Mouse (Mus musculus): Measurements from ENCODE around the gene Hist2h3b. TPM values are rescaled to one million over a fixed set of nuclear protein-coding genes. Genes with fewer than 3 reads are reported as not detected.

Hist2h3b gene
- 151 to 194 TPM (median 183 TPM) in 4 replicates for total RNA-seq (2023; ENCODE audit: inconsistent age)

DNA sequence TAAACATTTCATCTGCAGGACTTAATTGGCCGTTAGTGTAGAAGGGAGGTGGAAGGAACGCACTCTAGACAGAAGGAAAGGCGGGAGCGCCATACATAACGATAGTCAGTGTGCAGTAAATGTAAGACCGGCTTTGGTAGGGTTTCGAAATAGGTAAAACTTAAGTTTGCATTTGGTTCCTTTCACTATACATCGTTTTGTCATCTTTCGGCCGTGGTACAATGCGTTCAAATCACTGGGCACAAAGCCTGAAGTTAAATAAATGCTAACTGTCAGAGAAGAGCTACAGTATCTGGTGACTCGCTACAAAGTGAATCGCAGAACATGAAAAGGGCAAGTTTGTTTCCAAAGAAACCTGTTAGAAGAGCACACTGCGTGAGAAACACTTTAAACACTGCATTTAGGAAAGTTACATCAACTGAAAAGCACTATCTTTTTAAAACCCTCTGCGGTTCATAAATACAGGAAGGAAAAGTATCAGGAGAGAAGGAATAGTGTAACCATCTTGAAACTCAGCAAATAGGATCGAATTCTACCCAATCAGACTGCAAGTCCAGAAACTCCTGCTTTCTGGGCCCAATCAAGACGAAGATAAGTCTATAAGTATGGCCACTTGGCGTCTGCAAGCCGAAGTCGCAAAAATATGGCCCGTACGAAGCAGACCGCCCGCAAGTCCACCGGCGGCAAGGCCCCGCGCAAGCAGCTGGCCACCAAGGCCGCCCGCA, at the start of gene Hist2h3b:
Gene Hist2h3b (plus strand): TSS at position 604 of the 725 bp plus-strand sequence.

GRCm38 (mm10) chr3:96219661-96220130, 48.8 kb upstream of the Hist2h3b start, which contains the start of the genes Bola1 and Hist2h2ab:
Gene Bola1, minus strand, starts transcription at chr3:96219709.
Gene Hist2h2ab, plus strand, starts transcription at chr3:96219865.

GRCm38 (mm10) chr3:96220765-96221639, 47.5 kb upstream of the Hist2h3b start, which contains the start of the genes Hist2h2ac and Hist2h2be:
Gene Hist2h2ac, minus strand, starts transcription at chr3:96220880.
Gene Hist2h2be, plus strand, starts transcription at chr3:96221119.

DNA sequence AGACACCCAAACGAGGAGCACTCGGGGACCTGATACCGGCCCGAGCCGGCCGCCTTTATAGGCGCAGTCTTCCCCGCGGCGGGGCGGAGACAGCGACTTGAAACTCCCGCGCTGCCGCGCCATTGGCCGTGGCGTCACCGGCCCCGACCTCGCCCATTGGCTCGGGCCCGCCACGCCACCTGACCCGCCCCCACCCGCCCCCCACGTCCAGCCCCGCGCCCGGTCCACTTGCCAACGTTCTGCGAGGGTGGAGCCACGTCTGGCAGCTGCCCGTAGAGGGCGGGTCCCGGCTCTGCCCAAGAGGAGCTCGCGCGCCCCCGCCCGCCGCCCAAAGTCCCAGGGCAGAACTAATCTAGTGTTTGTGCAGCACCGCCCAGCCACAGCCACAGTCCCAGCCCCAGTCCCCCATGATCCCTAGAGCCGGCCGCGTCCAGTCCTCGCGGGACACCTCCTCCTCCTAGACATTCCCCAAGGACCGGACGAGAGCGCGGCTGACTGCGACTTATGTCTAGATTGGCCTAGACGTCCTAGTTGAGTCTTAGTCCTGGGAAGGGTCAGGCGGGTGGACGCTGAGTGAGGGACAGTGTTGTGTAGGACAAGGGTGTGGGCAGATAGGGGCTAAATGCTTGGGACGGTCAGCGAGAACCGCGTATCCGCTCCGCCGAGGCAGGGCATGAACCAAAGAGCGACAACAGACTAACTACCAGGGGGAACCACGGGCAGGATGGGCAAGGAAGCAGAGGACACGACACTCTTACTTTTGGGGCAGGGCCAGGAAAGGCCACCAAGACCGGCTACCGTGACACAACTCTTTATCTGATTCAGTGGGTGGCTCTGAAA, 29.3 kb upstream of the Hist2h3b start, which contains the start of gene Hist2h3c2:
Gene Hist2h3c2 (minus strand): TSS at position 174 of the 840 bp plus-strand sequence.

GRCm38 (mm10) chr3:96239949-96240798, 28.3 kb upstream of the Hist2h3b start, which contains the start of gene Hist2h2aa2:
Gene Hist2h2aa2, minus strand, starts transcription at chr3:96240276.

GRCm38 (mm10) chr3:96245003-96245886, 23.2 kb upstream of the Hist2h3b start, which contains the start of gene Hist2h2aa1:
Gene Hist2h2aa1, plus strand, starts transcription at chr3:96245497.

GRCm38 (mm10) chr3:96246427-96246856, 22.0 kb upstream of the Hist2h3b start, which contains the start of gene Hist2h3c1:
Gene Hist2h3c1, plus strand, starts transcription at chr3:96246685.

GRCm38 (mm10) chr3:96262979-96263550, 5.4 kb upstream of the Hist2h3b start, which contains the start of gene Hist2h4:
Gene Hist2h4, minus strand, starts transcription at chr3:96263311.

DNA sequence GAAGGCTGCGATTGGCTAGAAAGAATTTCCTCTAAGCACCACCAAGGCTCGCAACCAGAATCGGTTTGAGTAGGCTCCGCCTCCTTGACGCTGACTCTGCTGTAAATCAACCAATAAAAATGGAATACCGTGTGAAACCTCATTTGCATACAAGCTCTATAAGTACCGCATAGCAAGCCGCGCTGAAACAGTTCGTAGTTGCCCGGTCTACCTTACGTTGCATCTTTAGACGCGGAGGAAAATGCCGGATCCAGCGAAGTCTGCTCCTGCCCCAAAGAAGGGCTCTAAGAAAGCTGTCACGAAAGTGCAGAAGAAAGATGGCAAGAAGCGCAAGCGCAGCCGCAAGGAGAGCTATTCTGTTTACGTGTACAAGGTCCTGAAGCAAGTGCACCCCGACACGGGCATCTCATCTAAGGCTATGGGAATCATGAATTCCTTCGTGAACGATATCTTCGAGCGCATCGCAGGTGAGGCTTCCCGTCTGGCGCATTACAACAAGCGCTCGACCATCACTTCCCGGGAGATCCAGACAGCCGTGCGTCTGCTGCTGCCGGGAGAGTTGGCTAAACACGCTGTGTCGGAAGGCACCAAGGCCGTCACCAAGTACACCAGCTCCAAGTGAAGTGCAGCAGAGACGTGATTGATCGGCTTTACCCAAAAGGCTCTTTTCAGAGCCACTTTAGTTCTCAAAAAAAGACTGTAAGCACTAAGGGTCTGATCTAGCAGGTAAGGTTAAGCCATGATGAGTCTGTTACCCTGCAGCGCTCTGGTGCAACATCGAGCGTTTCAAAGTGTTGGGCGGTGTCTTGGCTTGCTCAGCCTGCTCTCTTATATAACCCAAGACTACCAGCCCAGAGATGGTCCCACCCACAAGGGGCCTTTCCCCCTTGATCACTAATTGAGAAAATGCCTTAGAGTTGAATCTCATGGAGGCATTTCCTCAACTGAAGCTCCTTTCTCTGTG, 1.3 kb downstream of the Hist2h3b start, which contains the start of gene Hist2h2bb:
Gene Hist2h2bb (plus strand): TSS at position 242 of the 964 bp plus-strand sequence.

GRCm38 (mm10) chr3:96293787-96294186, 25.3 kb downstream of the Hist2h3b start, which contains the start of gene Fcgr1:
Gene Fcgr1, minus strand, starts transcription at chr3:96293969.

Other genes with a start within 250 kb of the Hist2h3b start
- gene Vps45, start 210.2 kb upstream of the Hist2h3b start, total RNA-seq (2023; ENCODE audit: inconsistent age): 16.8 to 29.1 TPM (median 20.3 TPM) in 4 replicates
- 53.7 to 61.3 TPM (median 54.9 TPM) in 4 replicates for gene Otud7b, start 164.1 kb upstream of the Hist2h3b start, total RNA-seq (2023; ENCODE audit: inconsistent age)
- gene Mtmr11, start 106.7 kb upstream of the Hist2h3b start, total RNA-seq (2023; ENCODE audit: inconsistent age): 1.9 to 3.4 TPM (median 2.4 TPM) in 4 replicates
- 86.6 to 96.9 TPM (median 89.8 TPM) in 4 replicates for gene Sf3b4, start 96.3 kb upstream of the Hist2h3b start, total RNA-seq (2023; ENCODE audit: inconsistent age)
- 2.2 to 4.4 TPM (median 2.7 TPM) in 4 replicates for gene Sv2a, start 87.5 kb upstream of the Hist2h3b start, total RNA-seq (2023; ENCODE audit: inconsistent age)
- gene Bola1, start 48.9 kb upstream of the Hist2h3b start, total RNA-seq (2023; ENCODE audit: inconsistent age): 8.4 to 10.2 TPM (median 9.0 TPM) in 4 replicates
- 5.1 to 10.3 TPM (median 7.2 TPM) in 4 replicates for gene Hist2h2ab, start 48.8 kb upstream of the Hist2h3b start, total RNA-seq (2023; ENCODE audit: inconsistent age)
- 110 to 130 TPM (median 113 TPM) in 4 replicates for gene Hist2h2ac, start 47.8 kb upstream of the Hist2h3b start, total RNA-seq (2023; ENCODE audit: inconsistent age)
- gene Hist2h2be, start 47.5 kb upstream of the Hist2h3b start, total RNA-seq (2023; ENCODE audit: inconsistent age): 4.9 to 5.8 TPM (median 5.0 TPM) in 4 replicates
- gene Hist2h3c2, start 29.5 kb upstream of the Hist2h3b start, total RNA-seq (2023; ENCODE audit: inconsistent age): 1.6 to 5.2 TPM (median 3.2 TPM) in 4 replicates
- 684 to 746 TPM (median 716 TPM) in 4 replicates for gene Hist2h2aa2, start 28.4 kb upstream of the Hist2h3b start, total RNA-seq (2023; ENCODE audit: inconsistent age)
- 4.9 to 9.3 TPM (median 6.8 TPM) in 3 of 4 replicates, not detected in the other for gene Hist2h2aa1, start 23.2 kb upstream of the Hist2h3b start, total RNA-seq (2023; ENCODE audit: inconsistent age)
- not detected in 4 replicates for gene Hist2h3c1, start 22.0 kb upstream of the Hist2h3b start, total RNA-seq (2023; ENCODE audit: inconsistent age)
- gene Hist2h4, start 5.3 kb upstream of the Hist2h3b start, total RNA-seq (2023; ENCODE audit: inconsistent age): 52.3 to 62.2 TPM (median 53.7 TPM) in 4 replicates
- 179 to 204 TPM (median 198 TPM) in 4 replicates for gene Hist2h2bb, start 1.1 kb downstream of the Hist2h3b start, total RNA-seq (2023; ENCODE audit: inconsistent age)
- gene Fcgr1, start 25.3 kb downstream of the Hist2h3b start, total RNA-seq (2023; ENCODE audit: inconsistent age): 0.19 to 0.60 TPM (median 0.52 TPM) in 4 replicates
- not detected in 4 replicates for gene BC107364, start 183.7 kb downstream of the Hist2h3b start, total RNA-seq (2023; ENCODE audit: inconsistent age)

Data from B cell, adult (primary cell).